Mouse (Mus musculus) spleen, adult 2 months (tissue): ENCODE measurements around the gene Tgfbr3.

Experiments
- CTCF ChIP-seq: fragments of 200-500 bp; IDR thresholded peaks from 2 replicates; pipeline ENCODE4 v1.5.1; 2011; ENCODE audit warnings: mild to moderate bottlenecking, inconsistent platforms; ENCODE audit not compliant: insufficient read depth, insufficient read length, insufficient replicate concordance; ENCODE audit errors: extremely low read depth
- POLR2A ChIP-seq: fragments of 200-500 bp; IDR thresholded peaks from 2 replicates; pipeline ENCODE4 v1.6.1; 2011; ENCODE audit warnings: low read depth, low read length, inconsistent platforms

DNA sequence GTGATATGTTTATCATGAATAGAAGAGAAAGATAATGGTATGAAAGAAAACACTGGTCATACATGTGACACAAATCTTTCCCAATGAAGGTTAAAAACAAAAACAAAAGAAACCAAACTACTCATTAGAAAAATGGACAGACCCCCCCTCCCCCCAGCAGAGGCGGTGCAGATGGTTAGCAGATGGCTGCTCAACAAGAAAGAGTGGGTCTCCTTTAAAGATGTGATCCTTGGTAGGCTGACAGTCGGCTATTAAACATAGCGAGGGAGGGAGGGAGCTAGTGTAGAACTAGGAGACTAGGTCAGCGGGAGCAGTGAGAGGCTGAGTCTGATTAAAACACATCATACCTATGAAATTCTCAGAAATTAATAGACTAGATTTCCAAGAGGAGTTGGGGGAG, 186.5 kb downstream of the Tgfbr3 start:
- TF ChIP-seq CTCF = no peak
- no peak for TF ChIP-seq POLR2A
